Mouse (Mus musculus): ENCODE results near the gene Strip1. TPM values are rescaled to one million over a fixed set of nuclear protein-coding genes. Genes with fewer than 3 reads are reported as not detected.
A peak's percentile ranks its signal among the peaks of the same experiment; 100 is the strongest.

Gene Strip1
- polyA plus RNA-seq, 1 experiment from 2014 or later, result 89.6 TPM

DNA sequence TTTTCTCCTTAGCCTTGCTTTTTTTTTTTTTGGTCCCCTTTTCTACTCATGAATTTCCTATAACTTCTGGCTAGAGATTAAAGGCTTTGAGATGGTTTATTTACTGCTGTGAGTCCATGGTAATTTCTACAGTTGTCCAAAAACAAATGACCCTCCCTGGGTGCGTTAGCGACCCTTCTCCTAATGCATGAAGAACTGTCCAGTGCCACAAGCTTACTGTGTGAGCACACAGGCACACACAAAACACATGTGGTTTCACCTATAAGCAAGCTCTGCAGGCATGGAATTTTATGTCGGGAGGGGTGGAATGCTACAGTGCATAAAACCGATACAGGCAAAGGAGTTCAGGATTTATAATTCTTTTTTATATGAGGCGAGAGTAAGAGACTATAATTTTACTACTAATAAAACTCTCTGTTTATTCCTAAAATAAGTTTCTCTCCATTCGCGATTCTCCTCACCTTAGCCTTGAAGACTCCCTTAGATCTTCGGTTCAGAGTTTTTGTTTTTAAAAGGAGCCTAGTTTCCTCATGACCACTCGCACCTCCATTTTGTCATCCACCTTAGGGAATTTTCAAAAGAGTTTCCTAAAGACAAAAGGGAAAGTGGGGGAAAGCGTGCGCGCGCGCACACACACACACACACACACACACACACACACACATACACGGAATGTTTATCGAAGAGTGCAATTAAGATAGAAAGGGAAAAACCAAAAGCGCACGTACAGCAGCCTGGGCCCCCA lies 49.2 kb downstream of the Strip1 start:
- no peaks in the 10 kb centered on the region for H3K9me3 ChIP-seq
- DNase-seq (ENCODE audit: low spot score), result no peak
- H3K27me3 ChIP-seq (ENCODE audit: insufficient read depth, poor library complexity, severe bottlenecking), result peaks cover 98% of the 10 kb centered on the region
- peaks cover 19% of the 10 kb centered on the region for H3K4me1 ChIP-seq (replicated peaks)
- no peaks in the 10 kb centered on the region for H3K36me3 ChIP-seq
- peak overlapping the region; percentile 43 for H3K4me3 ChIP-seq
- 2% methylated on average over 18 of the region's 18 CpGs for WGBS
- no peak overlapping the region for H3K27ac ChIP-seq

DNA sequence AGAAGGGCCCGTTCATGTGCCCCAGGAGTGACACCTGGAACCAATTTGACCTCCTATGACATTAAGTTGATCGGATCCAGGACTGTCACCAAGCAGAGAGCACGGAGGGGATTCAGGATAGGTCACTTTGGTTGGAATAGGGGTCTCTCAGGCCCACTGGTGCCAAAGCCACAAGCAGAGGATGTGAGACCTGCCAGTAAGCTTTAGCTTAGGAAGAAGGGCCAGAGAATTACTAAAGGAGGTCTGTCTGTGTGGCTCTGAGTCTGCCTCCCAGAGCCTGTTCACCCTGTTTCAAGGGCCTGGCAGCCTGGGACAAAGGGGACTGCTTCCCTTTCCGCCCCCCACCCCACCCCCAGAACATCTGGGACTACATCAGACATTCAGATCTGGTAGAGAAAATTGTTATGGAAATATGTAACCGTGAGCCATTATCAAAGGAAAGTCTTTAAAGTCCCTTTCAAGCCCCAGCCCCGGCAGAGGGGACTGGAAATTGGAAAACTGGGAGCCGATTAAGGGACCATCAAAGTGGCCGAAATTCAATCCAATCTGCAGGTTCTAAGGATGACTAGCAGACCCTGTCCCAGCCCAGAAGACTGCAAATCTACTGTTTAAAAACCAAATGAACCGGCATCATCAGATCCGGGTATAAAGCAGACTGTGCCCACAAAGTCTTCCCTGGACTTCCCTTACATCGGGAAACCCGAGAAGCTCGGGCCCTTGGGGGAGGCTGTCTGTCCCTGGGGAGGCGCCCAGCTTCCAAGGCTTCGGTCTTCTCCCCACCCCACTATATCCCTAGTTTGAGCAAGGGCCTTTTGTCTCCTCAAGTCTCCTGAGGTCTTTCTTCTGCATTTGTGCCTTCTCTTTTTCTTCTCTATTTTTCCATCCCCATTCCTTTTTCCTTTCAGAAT lies 50.1 kb downstream of the Strip1 start:
- H3K4me3 ChIP-seq, result no peak overlapping the region
- 2% methylated on average over 15 of the region's 15 CpGs for WGBS

DNA sequence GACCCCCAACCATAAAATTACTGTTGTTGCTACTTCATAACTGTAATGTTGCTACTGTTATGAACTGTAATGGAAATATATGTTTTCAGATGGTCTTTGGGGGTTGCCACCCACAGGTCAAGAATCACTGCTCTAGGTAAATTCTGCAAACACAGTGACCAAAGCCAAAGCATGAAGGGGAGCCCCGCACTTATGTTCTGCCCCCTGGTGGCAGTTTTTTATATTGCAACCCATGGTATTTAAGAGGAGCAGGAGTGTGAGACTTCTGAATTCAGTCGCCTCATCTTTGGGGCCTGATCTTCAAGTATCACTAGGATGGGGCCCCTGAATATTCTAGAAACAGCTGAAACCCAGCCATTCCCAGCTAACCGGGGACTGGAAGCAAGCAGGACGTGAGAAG lies 52.0 kb downstream of the Strip1 start:
- Histone ChIP-seq H3K4me3 (no peak overlapping the region), H3K27ac (no peak overlapping the region), H3K4me1 (replicated peaks) (peaks cover 19% of the 10 kb centered on the region), H3K36me3 (no peaks in the 10 kb centered on the region), H3K9me3 (no peaks in the 10 kb centered on the region), H3K27me3 (ENCODE audit: insufficient read depth, poor library complexity, severe bottlenecking) (peaks cover 70% of the 10 kb centered on the region)
- 5% methylated on average over 4 of the region's 4 CpGs for WGBS
- peak; percentile 65 for DNase-seq (ENCODE audit: low spot score)

More for the DNA sequence above, 50.1 kb downstream of the Strip1 start:
- H3K4me1 ChIP-seq (replicated peaks), result peaks cover 19% of the 10 kb centered on the region
- H3K9me3 ChIP-seq, result no peaks in the 10 kb centered on the region
- DNase-seq (ENCODE audit: low spot score), result no peak
- H3K27ac ChIP-seq, result no peak overlapping the region
- no peaks in the 10 kb centered on the region for H3K36me3 ChIP-seq
- H3K27me3 ChIP-seq (ENCODE audit: insufficient read depth, poor library complexity, severe bottlenecking), result peaks cover 89% of the 10 kb centered on the region

DNA sequence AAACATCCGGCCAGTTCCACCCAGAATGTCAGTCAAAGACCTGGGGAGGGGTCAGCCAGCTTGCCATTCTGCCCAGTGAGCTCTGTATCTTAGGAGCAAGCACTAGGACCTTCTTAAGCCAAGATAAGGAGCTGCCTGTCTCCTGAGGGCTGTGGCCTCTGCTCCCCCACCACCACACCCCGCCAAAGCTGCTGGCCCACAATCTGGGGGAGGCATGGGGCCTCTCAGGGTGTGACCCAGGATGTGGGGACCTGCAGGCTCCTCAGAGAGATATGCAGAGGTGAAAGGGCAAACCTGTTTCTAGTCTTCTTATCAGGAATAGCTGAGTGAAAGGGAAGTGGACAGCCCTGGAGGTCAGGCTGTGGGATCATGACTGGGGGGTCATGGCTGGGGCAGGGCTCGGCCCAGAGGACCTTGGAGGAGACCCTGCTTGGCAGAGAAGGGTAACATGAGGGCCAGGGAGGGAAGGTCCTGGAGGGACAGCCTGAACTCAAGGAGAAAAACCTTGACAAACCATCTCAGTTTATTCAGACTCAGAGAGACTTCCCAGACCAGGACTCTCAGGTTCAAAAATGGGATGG lies 53.6 kb downstream of the Strip1 start:
- peaks cover 54% of the 10 kb centered on the region for H3K27me3 ChIP-seq (ENCODE audit: insufficient read depth, poor library complexity, severe bottlenecking)
- no peak overlapping the region for H3K27ac ChIP-seq
- peaks cover 12% of the 10 kb centered on the region for H3K4me1 ChIP-seq (replicated peaks)
- H3K36me3 ChIP-seq, result no peaks in the 10 kb centered on the region
- WGBS, result 20% methylated on average over 3 of the region's 3 CpGs
- no peak for DNase-seq (ENCODE audit: low spot score)
- no peaks in the 10 kb centered on the region for H3K9me3 ChIP-seq
- no peak overlapping the region for H3K4me3 ChIP-seq

DNA sequence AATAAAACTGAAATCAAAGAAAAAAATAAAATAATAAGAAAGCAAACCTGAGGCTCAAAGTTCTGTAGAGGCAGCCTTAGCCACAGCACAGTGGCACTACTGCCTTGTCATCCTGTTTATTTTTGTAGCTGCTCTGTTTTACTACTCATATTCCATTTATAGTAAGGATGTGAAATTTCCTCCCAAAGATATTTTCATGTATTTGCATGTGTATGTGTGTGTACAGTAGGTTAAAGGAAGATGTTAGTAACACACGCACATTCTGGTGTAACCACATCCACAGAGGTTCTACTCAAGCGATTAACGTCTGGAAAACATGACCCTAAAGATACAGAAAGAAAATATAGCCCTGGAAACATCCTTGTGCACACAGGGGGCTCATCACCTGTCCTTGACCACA lies 54.7 kb downstream of the Strip1 start:
- no peak for DNase-seq (ENCODE audit: low spot score)
- no peaks in the 10 kb centered on the region for H3K9me3 ChIP-seq
- no peaks in the 10 kb centered on the region for H3K36me3 ChIP-seq
- peaks cover 47% of the 10 kb centered on the region for H3K27me3 ChIP-seq (ENCODE audit: insufficient read depth, poor library complexity, severe bottlenecking)
- H3K4me3 ChIP-seq, result no peak overlapping the region
- peaks cover 8% of the 10 kb centered on the region for H3K4me1 ChIP-seq (replicated peaks)
- 86% methylated on average over 3 of the region's 3 CpGs for WGBS
- no peak overlapping the region for H3K27ac ChIP-seq

DNA sequence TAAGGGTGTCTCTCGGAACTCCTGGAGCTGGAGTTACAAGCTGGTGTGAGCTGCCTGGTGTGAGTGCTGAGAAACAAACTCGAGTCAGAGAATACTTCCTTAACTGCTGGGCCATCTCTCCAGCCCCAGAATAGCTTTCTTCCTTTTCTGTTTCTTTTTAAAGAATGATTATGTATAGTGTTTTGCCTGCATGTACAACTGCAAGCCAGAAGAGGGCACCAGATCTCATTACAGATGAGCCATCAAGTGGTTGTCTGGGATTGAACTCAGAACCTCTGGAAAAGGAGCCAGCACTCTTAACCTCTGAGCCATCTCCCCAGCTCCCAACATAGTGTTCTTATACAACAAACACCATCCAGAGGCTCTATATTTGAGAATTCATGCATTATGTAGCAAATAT lies 60.3 kb downstream of the Strip1 start:
- Histone ChIP-seq H3K9me3 (no peaks in the 10 kb centered on the region), H3K27ac (no peak overlapping the region), H3K36me3 (no peaks in the 10 kb centered on the region), H3K4me1 (replicated peaks) (peaks cover 6% of the 10 kb centered on the region; the same call in 1 of the 2 replicates), H3K4me3 (no peak overlapping the region), H3K27me3 (ENCODE audit: insufficient read depth, poor library complexity, severe bottlenecking) (peaks cover 3% of the 10 kb centered on the region; the same call in 1 of the 2 replicates)
- 53% methylated on average over 2 of the region's 2 CpGs for WGBS
- DNase-seq (ENCODE audit: low spot score), result no peak

DNA sequence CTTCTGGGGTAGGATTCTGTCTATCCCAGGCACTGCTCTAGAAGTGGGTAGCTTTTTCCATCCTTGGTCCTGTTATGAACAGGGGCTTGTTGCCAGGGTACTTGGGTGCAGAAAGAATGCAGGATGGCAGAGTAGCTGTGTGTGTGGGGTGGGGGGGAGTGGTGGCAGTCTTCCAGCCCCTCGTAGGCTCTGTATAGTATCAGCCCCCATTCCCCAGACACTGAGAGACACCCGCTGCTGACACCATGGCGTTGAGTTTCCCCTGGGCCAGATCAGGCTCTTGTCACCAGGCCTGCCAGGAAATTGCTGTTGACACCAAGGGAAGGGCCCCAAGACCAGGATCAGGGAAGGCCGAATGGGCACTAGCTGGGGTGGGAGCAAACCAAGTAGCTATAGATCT lies 62.8 kb downstream of the Strip1 start:
- H3K27ac ChIP-seq, result no peak overlapping the region
- no peaks in the 10 kb centered on the region for H3K36me3 ChIP-seq
- peaks cover 21% of the 10 kb centered on the region for H3K4me1 ChIP-seq (replicated peaks)
- no peaks in the 10 kb centered on the region for H3K9me3 ChIP-seq
- 75% methylated on average over 4 of the region's 4 CpGs for WGBS
- H3K27me3 ChIP-seq (ENCODE audit: insufficient read depth, poor library complexity, severe bottlenecking), result peaks cover 3% of the 10 kb centered on the region; the same call in 1 of the 2 replicates
- no peak for DNase-seq (ENCODE audit: low spot score)
- no peak overlapping the region for H3K4me3 ChIP-seq

DNA sequence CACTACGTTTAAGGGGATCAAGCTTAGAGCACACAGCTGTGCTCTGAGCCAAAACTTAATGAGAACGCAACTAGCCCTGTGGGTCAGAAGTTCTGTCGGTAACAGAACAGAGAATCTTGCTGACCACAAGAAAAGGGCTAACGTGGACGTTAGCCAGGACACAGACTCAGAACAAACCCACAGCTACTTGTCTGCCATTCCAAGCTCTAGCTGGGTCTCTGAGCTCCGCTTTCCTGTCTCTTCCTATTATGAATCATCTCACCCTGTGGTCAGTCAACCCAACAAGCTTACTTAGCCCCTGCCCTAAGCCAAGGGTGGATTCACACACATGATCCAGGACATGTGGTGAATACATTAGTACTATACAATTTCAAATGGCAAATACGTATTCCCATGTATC lies 63.7 kb downstream of the Strip1 start:
- Histone ChIP-seq H3K27ac (no peak overlapping the region), H3K4me3 (no peak overlapping the region), H3K4me1 (replicated peaks) (peaks cover 26% of the 10 kb centered on the region), H3K36me3 (no peaks in the 10 kb centered on the region), H3K27me3 (ENCODE audit: insufficient read depth, poor library complexity, severe bottlenecking) (peaks cover 3% of the 10 kb centered on the region; the same call in 1 of the 2 replicates), H3K9me3 (no peaks in the 10 kb centered on the region)
- DNase-seq (ENCODE audit: low spot score), result no peak
- 80% methylated on average over 7 of the region's 7 CpGs for WGBS

DNA sequence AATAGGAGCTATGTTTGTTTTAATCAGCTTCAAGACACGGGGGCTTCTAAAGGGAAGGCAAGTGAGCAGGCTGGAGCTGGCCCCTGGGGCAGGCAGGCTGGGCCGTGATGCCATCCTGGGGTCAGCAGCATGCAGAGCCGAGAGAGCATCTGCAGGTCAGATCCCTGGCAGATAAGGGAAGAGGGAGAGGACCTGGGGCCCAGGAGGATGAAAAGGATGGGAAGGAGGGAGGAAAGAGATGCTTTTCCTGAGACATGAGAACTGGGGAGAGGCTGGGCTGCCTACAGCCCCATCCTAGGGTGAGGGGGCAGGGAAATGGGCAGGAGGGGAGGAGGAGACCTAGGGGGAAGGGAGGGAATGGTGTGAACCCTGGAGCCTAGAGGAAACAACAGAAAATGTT lies 66.2 kb downstream of the Strip1 start:
- no peak for DNase-seq (ENCODE audit: low spot score)
- no peaks in the 10 kb centered on the region for H3K36me3 ChIP-seq
- no peak overlapping the region for H3K4me3 ChIP-seq
- WGBS, result 45% methylated on average over 3 of the region's 3 CpGs
- H3K9me3 ChIP-seq, result no peaks in the 10 kb centered on the region
- H3K27ac ChIP-seq, result no peak overlapping the region
- peaks cover 30% of the 10 kb centered on the region for H3K4me1 ChIP-seq (replicated peaks)
- no peaks in the 10 kb centered on the region; the same call in 1 of the 2 replicates for H3K27me3 ChIP-seq (ENCODE audit: insufficient read depth, poor library complexity, severe bottlenecking)

DNA sequence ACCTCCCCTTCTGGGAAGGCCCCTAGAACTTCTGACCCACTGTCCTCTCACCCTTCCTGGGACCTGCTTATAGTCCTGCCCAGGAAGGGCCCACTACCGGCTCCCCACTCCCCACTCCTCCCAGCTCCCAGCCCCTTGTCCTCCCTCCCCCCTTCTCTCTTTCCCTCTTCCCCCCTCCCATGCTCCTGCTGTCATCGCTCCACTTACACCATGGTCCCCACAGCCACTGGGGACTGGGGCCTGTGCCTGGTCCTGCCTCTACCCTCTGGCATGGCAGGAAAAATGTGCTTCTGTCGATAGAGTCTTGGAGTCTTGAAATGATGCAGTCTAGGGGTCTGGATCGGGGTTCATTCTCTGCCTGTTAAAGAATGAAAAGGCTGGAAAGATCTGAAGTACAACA lies 67.6 kb downstream of the Strip1 start:
- Histone ChIP-seq H3K9me3 (no peaks in the 10 kb centered on the region), H3K36me3 (no peaks in the 10 kb centered on the region), H3K27me3 (ENCODE audit: insufficient read depth, poor library complexity, severe bottlenecking) (peaks cover 3% of the 10 kb centered on the region; the same call in 1 of the 2 replicates), H3K4me3 (no peak overlapping the region), H3K27ac (peak overlapping the region; percentile 50), H3K4me1 (replicated peaks) (peaks cover 31% of the 10 kb centered on the region)
- 44% methylated on average over 4 of the region's 4 CpGs for WGBS
- DNase-seq (ENCODE audit: low spot score), result no peak

DNA sequence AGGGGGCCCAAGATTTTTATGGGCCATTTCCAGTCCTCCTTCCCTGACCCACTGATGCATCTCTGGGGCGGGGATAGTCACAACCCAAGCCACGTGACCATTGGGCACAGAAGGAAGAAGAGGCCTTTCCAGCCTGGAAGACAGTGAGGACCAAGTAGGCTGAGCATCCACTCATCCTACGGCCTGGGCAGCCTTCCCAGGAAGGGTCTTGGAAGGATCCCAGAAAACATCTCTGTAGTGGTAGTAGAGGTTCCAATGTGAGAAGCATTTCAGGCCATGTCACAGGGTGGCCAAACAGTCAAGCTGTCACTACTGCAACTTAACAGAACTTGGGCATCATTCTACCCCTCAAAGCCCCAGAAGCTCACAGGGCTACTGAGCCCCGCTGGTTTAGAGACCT lies 68.9 kb downstream of the Strip1 start:
- no peaks in the 10 kb centered on the region for H3K36me3 ChIP-seq
- H3K4me3 ChIP-seq, result no peak overlapping the region
- no peak for DNase-seq (ENCODE audit: low spot score)
- peaks cover 14% of the 10 kb centered on the region for H3K27me3 ChIP-seq (ENCODE audit: insufficient read depth, poor library complexity, severe bottlenecking)
- H3K9me3 ChIP-seq, result no peaks in the 10 kb centered on the region
- WGBS, result 90% methylated on average over 4 of the region's 4 CpGs
- peaks cover 29% of the 10 kb centered on the region for H3K4me1 ChIP-seq (replicated peaks)
- no peak overlapping the region for H3K27ac ChIP-seq

Measured in hindbrain, embryonic 10.5 days (tissue).